Mouse (Mus musculus) heart, embryonic 15.5 days (tissue): ENCODE data around the gene Abcg5. TPM values are rescaled to one million over a fixed set of nuclear protein-coding genes. Genes with fewer than 3 reads are reported as not detected.

Experiments
- ATAC-seq: fragments of 200-750 bp; cut with Nextera tagmentation; replicated peaks from 2 replicates; pipeline ENCODE4 v1.8.0; 2017; ENCODE audit warnings: low read depth, moderate TSS enrichment; ENCODE audit not compliant: insufficient number of reproducible peaks, insufficient read depth, low FRiP score
- H3K27ac ChIP-seq: fragments of 300-500 bp; sonication (generic); 2 replicates; pipeline ENCODE4 v1.5.1; 2015; ENCODE audit warnings: mild to moderate bottlenecking, inconsistent platforms
- H3K27me3 ChIP-seq: fragments of 300-500 bp; sonication (generic); 2 replicates; pipeline ENCODE4 v1.6.1; 2015; ENCODE audit warnings: inconsistent platforms
- H3K36me3 ChIP-seq: fragments of 300-500 bp; sonication (generic); 2 replicates; pipeline ENCODE4 v1.6.1; 2015; ENCODE audit warnings: mild to moderate bottlenecking, inconsistent platforms
- H3K4me1 ChIP-seq: fragments of 300-500 bp; sonication (generic); replicated peaks from 2 replicates; pipeline ENCODE4 v1.6.1; 2015; ENCODE audit warnings: inconsistent platforms
- H3K4me2 ChIP-seq: fragments of 300-500 bp; sonication (generic); 2 replicates; pipeline ENCODE4 v1.6.1; 2015; ENCODE audit warnings: inconsistent platforms, mild to moderate bottlenecking, moderate library complexity
- H3K4me3 ChIP-seq: fragments of 300-500 bp; sonication (generic); 2 replicates; pipeline ENCODE4 v1.5.1; 2015; ENCODE audit warnings: mild to moderate bottlenecking, inconsistent platforms
- H3K9ac ChIP-seq: fragments of 300-500 bp; sonication (generic); 2 replicates; pipeline ENCODE4 v1.6.1; 2015; ENCODE audit warnings: mild to moderate bottlenecking, inconsistent platforms
- H3K9me3 ChIP-seq: fragments of 300-500 bp; sonication (generic); replicated peaks from 2 replicates; pipeline ENCODE4 v1.6.1; 2016; ENCODE audit warnings: inconsistent platforms
- WGBS: fragments of 180-500 bp; shearing (Covaris S2); methylation state at CpG from one replicate; pipeline ENCODE4 v1.1.7; 2015; ENCODE audit warnings: mixed read lengths; 5-methylcytosine and 5-hydroxymethylcytosine counted together
- polyA plus RNA-seq: library from polyadenylated mRNA; unstranded; fragments of >200 nt; fragmentation: Nextera tagmentation; extraction: Ambion mirVana; gene quantifications from 2 replicates; pipeline ENCODE4 v1.2.1, GENCODE M21; 2015

Gene Abcg5
- polyA plus RNA-seq, 1 experiment from 2014 or later, result not detected

GRCm38 (mm10) chr17:84608606-84609005, 74.2 kb downstream of the Abcg5 start:
- no peak overlapping the region for H3K27ac ChIP-seq
- H3K27me3 ChIP-seq, result no peaks in the 10 kb centered on the region
- 69% methylated on average over 4 of the region's 4 CpGs for WGBS
- H3K9ac ChIP-seq, result no peak overlapping the region
- H3K9me3 ChIP-seq, result no peaks in the 10 kb centered on the region
- 0 out of 2 replicates have a peak, but pooled peaks cover 4% of the 10 kb centered on the region for H3K36me3 ChIP-seq
- no peak overlapping the region for H3K4me2 ChIP-seq
- no peaks in the 10 kb centered on the region for H3K4me1 ChIP-seq
- no peak overlapping the region for H3K4me3 ChIP-seq
- ATAC-seq, result no peak

Other genes starting within 250 kb of the Abcg5 start
- gene Thada, start 216.8 kb downstream of the Abcg5 start, polyA plus RNA-seq, result 4.1 and 5.5 TPM in 2 replicates
- gene Plekhh2, start 171.1 kb downstream of the Abcg5 start, polyA plus RNA-seq, result 1.8 and 2.8 TPM in 2 replicates
- 12.3 and 13.5 TPM in 2 replicates for gene Dync2li1, start 56.5 kb downstream of the Abcg5 start, polyA plus RNA-seq
- gene Abcg8, start 6.7 kb downstream of the Abcg5 start, polyA plus RNA-seq, result not detected in 2 replicates
- gene Lrpprc, start 107.8 kb upstream of the Abcg5 start, polyA plus RNA-seq, result 58.7 and 61.7 TPM in 2 replicates